Mouse (Mus musculus) megakaryocyte-erythroid progenitor cell, adult 5-6 weeks (primary cell): ENCODE data around the gene Cpeb1. TPM values are rescaled to one million over a fixed set of nuclear protein-coding genes. Genes with fewer than 3 reads are reported as not detected.
"Not testable (repeated sequence)": the region's sequence is repeated elsewhere in the genome, so short reads cannot be mapped to it uniquely, and the experiment has no call there.

Source experiments
- ATAC-seq: replicated peaks from 2 replicates; pipeline ENCODE4 v1.8.0; 2016; ENCODE audit warnings: mild to moderate bottlenecking, inconsistent platforms; ENCODE audit not compliant: severe bottlenecking, poor library complexity, low FRiP score, low TSS enrichment
- total RNA-seq, 2 experiments: library from RNA; stranded (forward) in 1 of 2; stranded (reverse) in 1 of 2; fragments of 200-1000, 215-1000 nt in 1 of 2; fragments of >200 nt in 1 of 2; fragmentation: Nextera tagmentation in 1 of 2; gene quantifications; 2 replicates each; pipeline ENCODE4 v1.2.3; 2014 to 2017

The Cpeb1 gene
- total RNA-seq (2014; fragmentation: Nextera tagmentation) (not detected in 2 replicates), total RNA-seq (2017) (not detected in 2 replicates)

- ATAC-seq = no peak
Measured at GRCm38 (mm10) chr7:81455155-81455651, at the start of gene Cpeb1. TSS of gene Cpeb1 (minus strand) at chr7:81455465.

DNA sequence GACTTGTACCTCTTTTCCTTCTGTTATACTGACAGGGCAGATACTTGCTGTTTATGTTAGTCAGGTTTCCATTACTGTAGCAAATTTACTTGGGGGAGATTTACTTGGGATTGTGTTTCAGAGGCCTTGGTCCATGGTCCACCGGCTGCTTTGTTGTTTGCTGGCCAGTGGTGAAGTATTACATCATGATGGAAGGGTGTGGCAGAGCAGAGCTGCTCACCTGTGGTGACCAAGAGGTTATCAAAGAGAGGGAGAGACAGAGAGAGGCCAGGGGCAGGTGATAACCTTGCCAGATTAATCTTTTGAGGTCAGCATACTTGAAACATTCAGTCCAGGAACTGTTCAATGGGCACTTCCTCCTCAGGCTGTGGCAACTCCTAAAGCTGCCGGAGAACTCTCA lies 45.8 kb upstream of the Cpeb1 start:
- no peak for ATAC-seq

DNA sequence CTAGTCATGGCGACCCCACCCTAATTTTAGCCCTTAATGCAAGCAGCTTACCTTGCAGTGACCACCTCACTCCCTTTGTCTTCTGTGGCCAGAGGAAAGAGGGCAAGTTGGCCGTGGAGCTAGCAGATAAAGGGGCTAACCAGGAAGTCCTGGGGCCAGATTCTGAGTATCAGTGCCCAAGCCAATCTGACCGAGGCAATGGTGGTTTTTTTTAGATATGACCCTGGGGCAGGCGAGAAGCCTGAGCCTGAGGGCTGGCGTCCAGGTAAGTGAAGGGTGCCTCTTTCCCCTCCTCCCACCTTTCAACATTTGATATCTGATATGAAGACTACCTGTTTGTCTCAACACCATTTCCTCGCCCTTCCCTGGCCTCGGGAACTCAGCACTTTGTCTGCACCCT lies 42.9 kb upstream of the Cpeb1 start, which contains the start of gene BC048679:
Gene BC048679 (minus strand): TSS at position 101 of the 400 bp plus-strand sequence.
- no peak for ATAC-seq

DNA sequence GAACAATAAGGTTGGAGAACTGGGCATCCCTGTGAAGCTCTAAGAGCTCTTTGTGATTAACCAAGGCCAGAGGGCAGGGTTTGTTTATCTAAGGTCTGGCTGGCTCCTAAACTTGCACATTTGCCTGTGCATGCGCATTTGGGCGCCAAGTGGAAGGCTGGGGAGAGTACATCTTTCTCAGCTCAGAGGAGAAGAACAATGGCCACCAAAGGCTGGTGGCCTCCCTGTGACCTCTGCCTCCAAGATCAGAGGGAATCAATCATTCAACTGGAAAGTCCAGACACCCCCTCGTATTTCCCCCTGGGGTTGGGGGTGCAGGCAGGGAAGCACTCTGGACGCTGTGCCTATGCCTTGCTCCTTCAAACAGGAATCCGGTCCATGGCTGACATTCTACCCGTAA lies 41.9 kb upstream of the Cpeb1 start:
- ATAC-seq = no peak

- ATAC-seq = peak; percentile 79
Measured at GRCm38 (mm10) chr7:81493331-81494021, 38.2 kb upstream of the Cpeb1 start, which contains the start of gene Ap3b2. TSS of gene Ap3b2 (minus strand) at chr7:81493925.

DNA sequence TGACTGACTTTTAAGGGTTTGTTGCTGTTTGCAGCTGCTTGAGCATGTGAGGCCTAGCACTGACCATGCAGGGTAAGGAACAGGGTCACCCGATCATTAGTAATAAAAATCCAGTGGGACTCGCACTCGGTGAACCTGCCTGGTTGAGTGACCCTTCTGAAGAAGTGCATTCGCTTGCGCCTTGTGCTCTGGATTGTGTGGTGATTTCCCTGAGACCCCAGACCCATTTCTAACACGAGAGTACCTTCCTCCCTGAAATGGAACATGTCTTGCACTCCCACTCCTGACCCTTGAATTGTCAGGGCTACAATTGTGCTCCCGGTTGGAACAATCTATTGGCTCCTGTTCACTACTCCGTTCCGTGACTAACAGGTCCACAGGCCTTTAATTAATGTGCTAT lies 37.4 kb upstream of the Cpeb1 start:
- no peak for ATAC-seq

DNA sequence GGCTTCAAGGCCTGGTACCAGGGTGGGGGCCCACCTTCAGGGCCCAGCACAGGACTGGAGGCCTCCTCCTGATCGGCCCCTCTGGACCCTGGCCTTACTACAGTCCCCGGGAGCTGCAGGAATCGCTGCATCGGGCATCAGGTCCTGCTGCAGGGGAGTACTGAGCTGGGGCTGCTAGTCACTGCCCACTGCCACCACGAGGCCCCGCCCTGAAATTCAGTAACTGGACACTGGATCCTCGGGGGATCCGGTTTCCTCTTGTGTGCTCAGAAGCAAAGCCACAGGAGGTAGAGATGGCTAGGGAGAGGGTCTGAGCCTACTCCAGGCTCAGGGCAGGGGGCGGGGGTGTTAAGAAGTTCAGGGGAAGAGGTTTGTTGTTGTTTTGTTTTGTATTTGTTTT lies 34.4 kb upstream of the Cpeb1 start:
- ATAC-seq = no peak

DNA sequence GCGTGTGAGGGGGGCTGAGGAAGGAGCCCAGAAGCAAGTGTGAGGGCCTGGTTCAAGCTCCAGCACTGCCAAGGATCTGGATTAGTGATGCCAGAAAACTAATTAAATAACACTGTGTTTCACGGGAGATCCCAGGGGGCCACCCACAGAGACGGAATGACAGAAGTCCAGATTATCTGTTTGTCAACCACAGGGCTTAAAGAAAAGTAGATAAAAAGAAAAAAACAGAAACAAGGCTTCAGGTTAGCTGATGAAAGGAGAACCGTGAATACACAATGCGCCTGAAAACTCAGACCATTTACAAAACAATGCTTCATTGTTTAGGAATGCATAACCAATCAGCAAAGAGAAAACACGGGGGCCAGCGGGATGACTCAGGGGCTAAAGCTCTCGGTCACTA lies 25.5 kb upstream of the Cpeb1 start:
- ATAC-seq = no peak

DNA sequence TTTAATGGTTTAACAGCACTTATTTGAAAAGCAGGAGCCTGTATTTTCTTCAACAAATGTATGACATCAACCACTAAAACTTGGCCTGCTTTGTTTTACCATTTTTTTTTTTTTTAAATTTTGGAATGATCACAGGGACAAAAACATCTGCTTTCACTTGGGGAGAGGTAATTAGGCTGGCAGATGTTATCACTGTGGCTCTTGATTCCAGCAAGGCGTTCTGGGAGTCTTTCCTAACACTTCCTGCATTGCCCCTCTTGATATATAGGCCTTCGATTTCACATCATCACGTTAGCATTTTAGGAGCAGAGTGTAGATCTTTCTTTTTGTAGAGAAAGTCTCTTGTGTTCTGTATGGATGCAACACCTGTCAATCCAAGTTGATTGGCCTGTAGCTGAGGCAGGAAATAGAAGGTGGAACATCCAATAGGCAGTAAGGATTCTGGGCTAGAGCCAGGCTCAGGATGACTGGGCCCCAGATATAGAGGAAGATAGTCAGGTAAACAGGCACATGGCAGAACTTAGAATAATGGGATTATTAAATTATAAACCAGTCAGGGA lies 24.3 kb upstream of the Cpeb1 start:
- ATAC-seq = no peak

- ATAC-seq = not testable (repeated sequence)
Measured at GRCm38 (mm10) chr7:81478261-81478660, 23.0 kb upstream of the Cpeb1 start.

DNA sequence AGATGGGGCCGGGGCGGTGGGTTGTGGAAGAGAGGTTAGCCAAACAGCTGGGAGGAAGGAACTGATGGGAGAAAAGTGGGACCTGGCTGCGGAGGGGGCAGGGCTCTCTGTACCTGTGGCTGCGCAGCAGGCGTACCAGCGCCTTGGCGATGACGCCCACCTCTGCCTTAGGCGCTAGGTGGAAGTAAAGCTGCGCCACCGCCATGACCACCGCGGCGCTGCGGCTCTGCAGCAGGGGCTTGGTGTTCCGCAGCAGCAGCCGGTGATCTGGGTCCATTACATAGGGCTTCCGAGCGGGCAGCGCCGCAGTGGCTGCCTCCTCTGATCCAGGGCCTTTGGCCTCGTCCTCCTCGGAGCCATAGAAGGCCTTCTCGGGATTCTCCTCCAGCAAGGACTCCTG lies 21.6 kb upstream of the Cpeb1 start:
- no peak for ATAC-seq

GRCm38 (mm10) chr7:81475221-81475620 lies 20.0 kb upstream of the Cpeb1 start:
- no peak for ATAC-seq

DNA sequence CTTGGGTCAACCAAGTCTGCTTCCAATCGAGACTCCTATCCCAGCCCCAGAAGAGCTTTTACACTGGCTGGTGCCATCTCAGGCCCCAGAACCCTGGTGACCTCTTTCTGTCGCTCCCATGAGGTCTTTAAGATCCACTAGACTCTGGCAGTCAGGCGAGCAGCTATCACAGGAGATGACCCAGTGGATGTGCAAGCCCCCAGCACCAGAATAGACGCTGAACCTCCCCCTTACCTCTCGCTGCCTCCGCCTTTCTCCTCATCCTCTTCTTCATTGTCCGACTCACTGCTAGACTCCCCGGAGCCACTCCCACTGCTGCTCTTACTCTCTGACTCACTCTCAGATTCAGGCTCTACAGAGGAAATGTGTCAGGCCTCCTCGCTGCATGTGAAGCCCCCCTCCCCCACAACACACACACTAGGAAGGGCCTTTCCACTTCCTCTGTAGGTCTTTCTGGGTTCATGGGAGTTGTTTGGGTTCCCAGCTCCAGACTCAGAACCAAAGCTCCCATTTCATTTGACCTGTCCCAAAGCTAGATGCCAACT lies 9.7 kb upstream of the Cpeb1 start:
- no peak for ATAC-seq

DNA sequence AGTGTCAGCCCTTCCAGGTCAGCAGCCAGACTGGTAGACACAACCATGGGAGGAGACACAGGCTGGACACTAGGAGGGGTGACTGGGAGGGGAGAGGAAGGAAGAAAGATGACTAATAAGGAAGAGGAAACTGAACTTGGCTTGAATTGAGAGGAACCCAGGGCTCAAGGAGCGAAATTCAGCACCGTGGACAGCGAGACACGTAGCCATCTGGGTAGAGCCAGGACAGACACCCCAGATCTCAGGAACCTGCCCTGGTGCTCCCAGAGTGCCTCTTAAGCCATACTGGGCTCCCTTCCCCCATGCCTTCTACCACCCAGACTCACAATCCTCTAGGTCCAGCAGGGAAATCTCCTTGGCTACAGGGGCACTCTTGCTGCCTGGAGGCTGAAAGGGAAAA lies 8.9 kb upstream of the Cpeb1 start:
- ATAC-seq = 0 out of 2 replicates have a peak, but pooled peaks have one; percentile 53

- no peak for ATAC-seq
Measured at GRCm38 (mm10) chr7:81462815-81463214, 7.5 kb upstream of the Cpeb1 start.

DNA sequence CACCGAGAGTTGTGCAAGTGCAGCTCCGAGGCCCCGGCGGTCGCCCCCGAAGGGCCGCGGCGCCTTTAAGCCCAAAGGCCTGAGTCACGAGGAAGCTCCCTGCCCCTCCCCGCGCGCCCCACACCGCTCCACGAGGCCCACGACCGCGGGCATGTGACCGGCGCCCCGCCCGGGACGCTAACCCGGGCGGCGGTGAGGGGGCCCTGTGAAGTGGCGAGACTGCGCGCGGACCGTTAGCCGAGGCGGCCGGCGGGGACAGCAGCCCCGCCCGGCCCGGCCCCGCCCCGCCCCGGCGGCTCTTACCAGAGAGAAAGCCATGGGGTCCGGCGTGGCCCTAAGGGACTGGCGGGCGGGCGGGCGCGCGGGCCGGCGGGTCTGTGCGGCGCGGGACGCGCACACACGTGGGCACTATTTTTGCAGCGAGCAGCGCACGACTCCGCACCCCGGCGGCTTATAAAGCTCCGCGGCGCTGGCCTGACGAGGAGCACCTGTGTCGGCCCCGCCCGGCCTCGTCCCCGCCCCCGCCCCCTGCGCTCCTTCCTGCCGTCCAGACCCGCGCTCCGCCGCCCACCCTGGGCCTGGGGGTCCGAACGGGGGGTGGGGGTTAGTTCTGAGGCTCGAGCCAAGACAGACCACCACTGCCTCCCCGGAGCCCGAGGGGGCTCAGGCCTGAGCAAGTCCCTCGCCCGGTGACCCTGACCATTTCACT lies 780 bp downstream of the Cpeb1 start:
- ATAC-seq = no peak

DNA sequence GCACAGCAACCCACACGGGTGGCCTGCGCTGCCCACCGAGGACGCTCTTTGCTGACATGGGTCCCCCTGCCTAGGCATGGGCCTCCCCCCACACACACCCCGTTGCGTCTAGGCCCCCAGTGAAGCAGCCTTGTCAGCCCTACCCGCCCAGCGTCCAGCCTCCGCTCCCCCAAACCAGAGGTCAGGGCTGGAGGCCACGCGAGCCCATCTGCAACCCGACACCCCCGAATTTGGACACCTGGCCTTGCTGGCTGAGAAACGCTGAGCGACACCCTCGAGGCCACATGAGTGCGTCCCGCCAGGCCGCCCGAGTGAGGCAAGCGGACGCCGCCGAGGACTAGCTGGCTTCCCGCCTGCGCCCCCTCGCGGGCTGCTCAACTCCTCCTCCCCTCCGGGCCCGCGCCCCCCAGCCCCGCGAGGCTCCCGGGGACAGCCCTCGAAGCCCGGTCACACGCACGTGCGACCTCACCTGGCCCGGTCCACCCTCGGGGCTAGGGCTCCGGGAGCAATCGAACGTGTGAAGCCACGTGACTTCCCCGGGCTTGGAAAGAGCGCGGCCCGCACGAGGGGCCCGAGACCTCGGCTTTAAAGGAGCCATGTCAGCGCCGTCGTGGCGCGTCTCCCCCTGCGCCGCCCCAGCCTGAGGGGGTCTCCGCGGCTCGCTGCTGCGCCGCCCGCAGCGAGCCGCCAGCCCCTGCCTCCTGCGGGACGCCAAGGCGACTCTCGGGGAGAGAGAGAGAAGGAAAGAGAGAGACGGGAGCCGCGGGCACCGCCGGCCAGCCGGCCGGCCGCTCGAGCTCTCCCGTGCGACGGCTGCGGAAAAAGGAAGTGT lies 1.6 kb downstream of the Cpeb1 start:
- no peak for ATAC-seq

- ATAC-seq = no peak
Measured at GRCm38 (mm10) chr7:81452971-81453441, 2.3 kb downstream of the Cpeb1 start.

DNA sequence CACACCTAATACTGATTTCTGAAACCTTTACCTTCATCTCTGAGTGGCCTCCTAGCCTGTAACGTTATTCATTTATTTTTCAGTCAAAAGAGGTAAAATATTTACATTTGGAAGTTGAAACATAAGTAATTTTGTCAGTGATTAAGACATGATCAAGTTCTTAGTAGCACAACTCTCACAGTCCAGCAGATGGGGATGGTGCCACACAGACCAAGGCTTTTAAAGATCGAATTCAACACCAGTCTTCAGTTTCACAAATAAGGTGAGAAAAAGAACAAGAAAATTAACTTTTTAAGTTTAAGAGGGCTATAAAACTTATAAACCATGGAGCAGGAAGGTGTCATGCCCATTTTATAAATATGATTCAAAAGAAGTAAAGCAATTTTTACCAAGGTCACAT lies 56.3 kb downstream of the Cpeb1 start:
- ATAC-seq = no peak
